Mouse (Mus musculus) midbrain, embryonic 12.5 days (tissue): ENCODE measurements around the gene Gm8947. TPM values are rescaled to one million over a fixed set of nuclear protein-coding genes. Genes with fewer than 3 reads are reported as not detected.
"Not testable (repeated sequence)": the region's sequence is repeated elsewhere in the genome, so short reads cannot be mapped to it uniquely, and the experiment has no call there.

ENCODE experiments used
- ATAC-seq: fragments of 200-750 bp; cut with Nextera tagmentation; 2 replicates; pipeline ENCODE4 v1.8.0; 2017; ENCODE audit warnings: low read depth, moderate TSS enrichment, moderate library complexity; ENCODE audit not compliant: low FRiP score
- H3K27ac ChIP-seq: fragments of 300-500 bp; sonication (generic); replicated peaks from 2 replicates; pipeline ENCODE4 v1.5.1; 2016; ENCODE audit warnings: mild to moderate bottlenecking
- H3K27me3 ChIP-seq: fragments of 300-500 bp; sonication (generic); 2 replicates; pipeline ENCODE4 v1.6.1; 2016; ENCODE audit warnings: mild to moderate bottlenecking
- H3K36me3 ChIP-seq: fragments of 300-500 bp; sonication (generic); 2 replicates; pipeline ENCODE4 v1.6.1; 2016
- H3K4me1 ChIP-seq: fragments of 300-500 bp; sonication (generic); 2 replicates; pipeline ENCODE4 v1.6.1; 2016
- H3K4me2 ChIP-seq: fragments of 300-500 bp; sonication (generic); replicated peaks from 2 replicates; pipeline ENCODE4 v1.6.1; 2016; ENCODE audit warnings: mild to moderate bottlenecking, moderate library complexity
- H3K4me3 ChIP-seq: fragments of 300-500 bp; sonication (generic); 2 replicates; pipeline ENCODE4 v1.5.1; 2016; ENCODE audit warnings: mild to moderate bottlenecking
- H3K9ac ChIP-seq: fragments of 300-500 bp; sonication (generic); replicated peaks from 2 replicates; pipeline ENCODE4 v1.6.1; 2016; ENCODE audit warnings: mild to moderate bottlenecking, moderate library complexity
- H3K9me3 ChIP-seq: fragments of 300-500 bp; sonication (generic); 2 replicates; pipeline ENCODE4 v1.6.1; 2016; ENCODE audit warnings: mild to moderate bottlenecking
- WGBS: fragments of 180-500 bp; shearing (Covaris S2); methylation state at CpG from one replicate; pipeline ENCODE4 v1.1.7; 2016; 5-methylcytosine and 5-hydroxymethylcytosine counted together
- polyA plus RNA-seq: library from polyadenylated mRNA; unstranded; fragments of >200 nt; fragmentation: Nextera tagmentation; extraction: Ambion mirVana; gene quantifications from 2 replicates; pipeline ENCODE4 v1.2.1, GENCODE M21; 2016

Gene Gm8947
- not detected in 2 replicates for polyA plus RNA-seq

- not testable (repeated sequence) for H3K27ac ChIP-seq, H3K4me3 ChIP-seq, H3K9ac ChIP-seq, H3K36me3 ChIP-seq, H3K9me3 ChIP-seq, H3K4me1 ChIP-seq, H3K4me2 ChIP-seq, H3K27me3 ChIP-seq, ATAC-seq
- 88% methylated on average over 1 of the region's 7 CpGs for WGBS
Measured at GRCm38 (mm10) chr1:151192075-151192474, at the start of gene Gm8947. Gene Gm8947, plus strand, starts transcription at chr1:151192376.

- no peak for ATAC-seq
- Histone ChIP-seq H3K27ac (no peak overlapping the region), H3K9me3 (no peaks in the 10 kb centered on the region), H3K36me3 (no peaks in the 10 kb centered on the region), H3K9ac (no peak overlapping the region), H3K4me2 (no peak overlapping the region), H3K4me1 (no peaks in the 10 kb centered on the region), H3K27me3 (no peaks in the 10 kb centered on the region), H3K4me3 (no peak overlapping the region)
- 78% methylated on average over 6 of the region's 6 CpGs for WGBS
Measured at GRCm38 (mm10) chr1:151144471-151145146, 47.6 kb upstream of the Gm8947 start.

GRCm38 (mm10) chr1:151147801-151148200 is 44.4 kb upstream of the Gm8947 start:
- Histone ChIP-seq H3K36me3 (no peaks in the 10 kb centered on the region), H3K9me3 (no peaks in the 10 kb centered on the region), H3K27me3 (no peaks in the 10 kb centered on the region), H3K4me3 (no peak overlapping the region), H3K4me2 (no peak overlapping the region), H3K27ac (no peak overlapping the region), H3K4me1 (no peaks in the 10 kb centered on the region), H3K9ac (no peak overlapping the region)
- ATAC-seq = no peak

- no peaks in the 10 kb centered on the region for H3K4me1 ChIP-seq
- H3K27ac ChIP-seq = no peak overlapping the region
- no peaks in the 10 kb centered on the region for H3K9me3 ChIP-seq
- no peaks in the 10 kb centered on the region for H3K36me3 ChIP-seq
- H3K4me3 ChIP-seq = no peak overlapping the region
- no peaks in the 10 kb centered on the region for H3K27me3 ChIP-seq
- no peak overlapping the region for H3K4me2 ChIP-seq
- 91% methylated on average over 7 of the region's 7 CpGs for WGBS
- no peak overlapping the region for H3K9ac ChIP-seq
- no peak for ATAC-seq
Measured at GRCm38 (mm10) chr1:151150211-151150610, 42.0 kb upstream of the Gm8947 start.

- 63% methylated on average over 2 of the region's 2 CpGs for WGBS
- no peaks in the 10 kb centered on the region for H3K9me3 ChIP-seq
- H3K4me1 ChIP-seq = 0 out of 2 replicates have a peak, but pooled peaks cover 1% of the 10 kb centered on the region
- no peaks in the 10 kb centered on the region for H3K27me3 ChIP-seq
- H3K9ac ChIP-seq = no peak overlapping the region
- no peak overlapping the region for H3K27ac ChIP-seq
- no peak overlapping the region for H3K4me3 ChIP-seq
- H3K36me3 ChIP-seq = no peaks in the 10 kb centered on the region
- H3K4me2 ChIP-seq = no peak overlapping the region
- ATAC-seq = no peak
Measured at GRCm38 (mm10) chr1:151151089-151151488, 41.1 kb upstream of the Gm8947 start.

- ATAC-seq = no peak
- 90% methylated on average over 6 of the region's 6 CpGs for WGBS
- Histone ChIP-seq H3K27me3 (no peaks in the 10 kb centered on the region), H3K9me3 (no peaks in the 10 kb centered on the region), H3K4me2 (no peak overlapping the region), H3K9ac (no peak overlapping the region), H3K36me3 (no peaks in the 10 kb centered on the region), H3K4me1 (0 out of 2 replicates have a peak, but pooled peaks cover 8% of the 10 kb centered on the region), H3K27ac (no peak overlapping the region), H3K4me3 (no peak overlapping the region)
Measured at GRCm38 (mm10) chr1:151153056-151153652, 39.0 kb upstream of the Gm8947 start.

- 92% methylated on average over 9 of the region's 9 CpGs for whole genome bisulfite sequencing
- H3K9me3 ChIP-seq, H3K4me1 ChIP-seq, H3K27ac ChIP-seq, H3K4me3 ChIP-seq, H3K4me2 ChIP-seq, H3K27me3 ChIP-seq, ATAC-seq, H3K9ac ChIP-seq, H3K36me3 ChIP-seq: not testable (repeated sequence)
Measured at GRCm38 (mm10) chr1:151154131-151154530, 38.0 kb upstream of the Gm8947 start.

GRCm38 (mm10) chr1:151156129-151156528 is 36.0 kb upstream of the Gm8947 start:
- Histone ChIP-seq H3K4me2 (no peak overlapping the region), H3K9me3 (no peaks in the 10 kb centered on the region), H3K27ac (no peak overlapping the region), H3K4me3 (no peak overlapping the region), H3K9ac (no peak overlapping the region), H3K4me1 (0 out of 2 replicates have a peak, but pooled peaks cover 8% of the 10 kb centered on the region), H3K36me3 (no peaks in the 10 kb centered on the region), H3K27me3 (no peaks in the 10 kb centered on the region; the same call in 1 of the 2 replicates)
- ATAC-seq = no peak
- 94% methylated on average over 3 of the region's 3 CpGs for WGBS

GRCm38 (mm10) chr1:151156777-151157632 is 35.2 kb upstream of the Gm8947 start:
- Histone ChIP-seq H3K4me2 (no peak overlapping the region), H3K9ac (no peak overlapping the region)
- WGBS = 83% methylated on average over 7 of the region's 7 CpGs

GRCm38 (mm10) chr1:151157963-151158856 is 34.0 kb upstream of the Gm8947 start:
- Histone ChIP-seq H3K4me3 (no peak overlapping the region), H3K36me3 (no peaks in the 10 kb centered on the region), H3K27ac (no peak overlapping the region), H3K4me2 (no peak overlapping the region), H3K27me3 (no peaks in the 10 kb centered on the region; the same call in 1 of the 2 replicates), H3K9me3 (no peaks in the 10 kb centered on the region), H3K9ac (no peak overlapping the region), H3K4me1 (0 out of 2 replicates have a peak, but pooled peaks cover 8% of the 10 kb centered on the region)
- WGBS = 55% methylated on average over 9 of the region's 9 CpGs
- ATAC-seq = peak; percentile 80

More at GRCm38 (mm10) chr1:151156777-151157632, 35.2 kb upstream of the Gm8947 start:
- no peak overlapping the region for H3K4me3 ChIP-seq
- no peak overlapping the region for H3K27ac ChIP-seq
- ATAC-seq = no peak
- H3K36me3 ChIP-seq = no peaks in the 10 kb centered on the region
- 0 out of 2 replicates have a peak, but pooled peaks cover 8% of the 10 kb centered on the region for H3K4me1 ChIP-seq
- no peaks in the 10 kb centered on the region for H3K9me3 ChIP-seq
- H3K27me3 ChIP-seq = no peaks in the 10 kb centered on the region; the same call in 1 of the 2 replicates

GRCm38 (mm10) chr1:151158857-151159510 is 33.2 kb upstream of the Gm8947 start:
- H3K27me3 ChIP-seq = no peaks in the 10 kb centered on the region; the same call in 1 of the 2 replicates
- no peaks in the 10 kb centered on the region for H3K36me3 ChIP-seq
- H3K4me2 ChIP-seq = no peak overlapping the region
- H3K9ac ChIP-seq = no peak overlapping the region
- no peak overlapping the region for H3K27ac ChIP-seq
- H3K4me1 ChIP-seq = 0 out of 2 replicates have a peak, but pooled peaks cover 8% of the 10 kb centered on the region
- no peak for ATAC-seq
- no peak overlapping the region for H3K4me3 ChIP-seq
- H3K9me3 ChIP-seq = no peaks in the 10 kb centered on the region
- 84% methylated on average over 2 of the region's 2 CpGs for WGBS
